Mouse (Mus musculus): ENCODE data around the gene Rcn3. TPM values are rescaled to one million over a fixed set of nuclear protein-coding genes. Genes with fewer than 3 reads are reported as not detected.

Rcn3 gene
- polyA plus RNA-seq, 1 experiment = 0.91 TPM

GRCm38 (mm10) chr7:45035631-45036030 is 56.4 kb downstream of the Rcn3 start:
- no peaks in the 10 kb centered on the region for H3K9me3 ChIP-seq (ENCODE audit: control insufficient read depth, low read length)
- H3K4me1 ChIP-seq (ENCODE audit: control insufficient read depth) = peaks cover 5% of the 10 kb centered on the region
- peaks cover 79% of the 10 kb centered on the region for H3K36me3 ChIP-seq (ENCODE audit: control insufficient read depth)
- H3K27me3 ChIP-seq (ENCODE audit: control insufficient read depth) = no peaks in the 10 kb centered on the region
- no peak overlapping the region for H3K4me3 ChIP-seq (replicated peaks)
- TF ChIP-seq GATA1 (IDR thresholded peaks at IDR 0.05; ENCODE audit: low read length) = no peak

- Histone ChIP-seq H3K4me3 (replicated peaks) (no peak overlapping the region), H3K27me3 (ENCODE audit: control insufficient read depth) (no peaks in the 10 kb centered on the region), H3K9me3 (ENCODE audit: control insufficient read depth, low read length) (no peaks in the 10 kb centered on the region), H3K36me3 (ENCODE audit: control insufficient read depth) (peaks cover 81% of the 10 kb centered on the region), H3K4me1 (ENCODE audit: control insufficient read depth) (peaks cover 22% of the 10 kb centered on the region)
- TF ChIP-seq TAL1 (IDR thresholded peaks at IDR 0.05; ENCODE audit: low read length) (no peak), GATA1 (IDR thresholded peaks at IDR 0.05; ENCODE audit: low read length) (no peak)
Measured at GRCm38 (mm10) chr7:45033722-45034359, 58.2 kb downstream of the Rcn3 start.

Other genes starting within 250 kb of the Rcn3 start
- gene Akt1s1, start 243.2 kb downstream of the Rcn3 start, polyA plus RNA-seq (2012) = 33.5 and 36.8 TPM in 2 replicates
- gene Tbc1d17, start 243.1 kb downstream of the Rcn3 start, polyA plus RNA-seq (2012) = 7.7 and 10.0 TPM in 2 replicates
- gene Pnkp, start 235.1 kb downstream of the Rcn3 start, polyA plus RNA-seq (2012) = 4.5 and 5.5 TPM in 2 replicates
- gene Ptov1, start 222.4 kb downstream of the Rcn3 start, polyA plus RNA-seq (2012) = 7.3 and 8.9 TPM in 2 replicates
- gene Med25, start 199.5 kb downstream of the Rcn3 start, polyA plus RNA-seq (2012) = 46.3 and 51.9 TPM in 2 replicates
- 2.6 TPM in 2 replicates for gene Fuz, start 196.1 kb downstream of the Rcn3 start, polyA plus RNA-seq (2012)
- 48.1 and 53.1 TPM in 2 replicates for gene Ap2a1, start 162.7 kb downstream of the Rcn3 start, polyA plus RNA-seq (2012)
- gene Tsks, start 149.0 kb downstream of the Rcn3 start, polyA plus RNA-seq (2012) = not detected in 2 replicates
- 0.05 and 0.07 TPM in 2 replicates for gene Cpt1c, start 117.4 kb downstream of the Rcn3 start, polyA plus RNA-seq (2012)
- gene Prmt1, start 105.7 kb downstream of the Rcn3 start, polyA plus RNA-seq (2012) = 4.3 and 4.9 TPM in 2 replicates
- gene Irf3, start 94.6 kb downstream of the Rcn3 start, polyA plus RNA-seq (2012) = 10.4 and 10.6 TPM in 2 replicates
- 6.1 and 6.4 TPM in 2 replicates for gene Bcl2l12, start 93.5 kb downstream of the Rcn3 start, polyA plus RNA-seq (2012)
- 29.6 and 31.0 TPM in 2 replicates for gene Scaf1, start 75.9 kb downstream of the Rcn3 start, polyA plus RNA-seq (2012)
- gene Rras, start 74.3 kb downstream of the Rcn3 start, polyA plus RNA-seq (2012) = 0.45 and 0.53 TPM in 2 replicates
- 1.6 and 2.9 TPM in 2 replicates for gene Prr12, start 39.3 kb downstream of the Rcn3 start, polyA plus RNA-seq (2012)
- gene Nosip, start 29.8 kb downstream of the Rcn3 start, polyA plus RNA-seq (2012) = 12.5 and 14.9 TPM in 2 replicates
- gene Prrg2, start 29.5 kb downstream of the Rcn3 start, polyA plus RNA-seq (2012) = 3.0 and 3.6 TPM in 2 replicates
- gene Fcgrt, start 11.6 kb upstream of the Rcn3 start, polyA plus RNA-seq (2012) = 1.0 TPM in 2 replicates
- gene Rps11, start 32.2 kb upstream of the Rcn3 start, polyA plus RNA-seq (2012) = 22.2 and 23.5 TPM in 2 replicates
- 438 and 543 TPM in 2 replicates for gene Rpl13a, start 36.5 kb upstream of the Rcn3 start, polyA plus RNA-seq (2012)
- gene Gm45713, start 44.0 kb upstream of the Rcn3 start, polyA plus RNA-seq (2012) = not detected in 2 replicates
- 1.7 TPM in 2 replicates for gene Flt3l, start 44.2 kb upstream of the Rcn3 start, polyA plus RNA-seq (2012)
- gene Pih1d1, start 62.1 kb upstream of the Rcn3 start, polyA plus RNA-seq (2012) = 6.2 and 7.2 TPM in 2 replicates
- gene Aldh16a1, start 62.4 kb upstream of the Rcn3 start, polyA plus RNA-seq (2012) = 13.5 and 16.3 TPM in 2 replicates
- gene Slc17a7, start 71.7 kb upstream of the Rcn3 start, polyA plus RNA-seq (2012) = 0.02 TPM in 1 of 2 replicates, not detected in the other
- gene Gfy, start 87.3 kb upstream of the Rcn3 start, polyA plus RNA-seq (2012) = not detected in 2 replicates
- gene Pth2, start 88.8 kb upstream of the Rcn3 start, polyA plus RNA-seq (2012) = not detected in 2 replicates
- gene Ccdc155, start 112.7 kb upstream of the Rcn3 start, polyA plus RNA-seq (2012) = 0.05 TPM in 1 of 2 replicates, not detected in the other
- 0.55 and 0.60 TPM in 2 replicates for gene Dkkl1, start 119.9 kb upstream of the Rcn3 start, polyA plus RNA-seq (2012)
- 0.06 and 0.10 TPM in 2 replicates for gene Tead2, start 123.5 kb upstream of the Rcn3 start, polyA plus RNA-seq (2012)
- 0.70 and 1.2 TPM in 2 replicates for gene Cd37, start 146.9 kb upstream of the Rcn3 start, polyA plus RNA-seq (2012)
- not detected in 2 replicates for gene Slc6a16, start 148.9 kb upstream of the Rcn3 start, polyA plus RNA-seq (2012)
- gene Slc6a21, start 185.3 kb upstream of the Rcn3 start, polyA plus RNA-seq (2012) = not detected in 2 replicates
- gene Trpm4, start 241.6 kb upstream of the Rcn3 start, polyA plus RNA-seq (2012) = 0.02 and 0.04 TPM in 2 replicates
- gene Hrc, start 243.1 kb upstream of the Rcn3 start, polyA plus RNA-seq (2012) = not detected in 2 replicates

All from erythroblast, embryonic 14.5 days (primary cell).